Mouse (Mus musculus): ENCODE data around the gene Plcz1. TPM values are rescaled to one million over a fixed set of nuclear protein-coding genes. Genes with fewer than 3 reads are reported as not detected.

The Plcz1 gene
- polyA plus RNA-seq, 1 experiment from 2014 or later = not detected

- H3K4me3 ChIP-seq (ENCODE audit: inconsistent target) = no peak overlapping the region
- H3K79me2 ChIP-seq (ENCODE audit: inconsistent target) = no peaks in the 10 kb centered on the region
- no peak overlapping the region for H3K27ac ChIP-seq
- no peaks in the 10 kb centered on the region for H3K36me3 ChIP-seq (ENCODE audit: inconsistent target)
- 92% methylated on average over 5 of the region's 5 CpGs for WGBS (ENCODE audit: missing documents)
Observed at GRCm38 (mm10) chr6:139974668-139975067, 66.6 kb downstream of the Plcz1 start.

DNA sequence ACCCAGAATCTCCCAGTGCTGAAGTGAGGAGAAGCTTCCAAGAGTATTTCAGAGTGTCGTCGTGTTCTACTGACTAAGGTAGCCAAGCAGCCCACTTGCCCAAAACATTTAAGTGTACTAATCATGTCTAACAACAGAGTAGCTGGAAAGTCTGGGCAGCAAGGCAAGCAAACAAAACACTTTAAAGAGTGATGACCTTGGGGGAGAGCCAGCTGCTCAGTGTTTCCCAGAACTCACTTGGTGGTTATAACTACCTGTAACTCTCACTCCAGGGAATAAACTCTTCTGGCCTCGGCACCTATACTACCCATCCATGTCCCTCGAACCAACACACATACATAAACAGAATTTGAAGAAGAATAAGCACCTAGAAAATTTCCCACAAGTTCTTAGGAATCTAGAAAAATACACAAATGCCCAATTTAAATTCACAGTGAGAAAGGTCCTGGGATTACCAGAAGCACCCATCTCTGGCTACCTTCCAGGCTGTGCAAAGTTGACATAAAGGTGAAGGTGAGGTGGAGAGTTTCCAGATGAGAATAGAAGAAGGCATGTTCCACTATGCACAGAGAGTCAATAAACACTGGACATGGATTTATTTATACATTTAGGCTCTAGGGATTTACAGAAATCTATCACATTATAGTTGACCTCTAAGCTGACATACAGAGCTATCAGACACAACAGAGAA is 69.5 kb downstream of the Plcz1 start:
- no peak overlapping the region for H3K4me3 ChIP-seq (ENCODE audit: inconsistent target)
- no peaks in the 10 kb centered on the region for H3K79me2 ChIP-seq (ENCODE audit: inconsistent target)
- H3K27ac ChIP-seq = no peak overlapping the region
- WGBS (ENCODE audit: missing documents) = 86% methylated on average over 4 of the region's 4 CpGs
- no peaks in the 10 kb centered on the region for H3K36me3 ChIP-seq (ENCODE audit: inconsistent target)

DNA sequence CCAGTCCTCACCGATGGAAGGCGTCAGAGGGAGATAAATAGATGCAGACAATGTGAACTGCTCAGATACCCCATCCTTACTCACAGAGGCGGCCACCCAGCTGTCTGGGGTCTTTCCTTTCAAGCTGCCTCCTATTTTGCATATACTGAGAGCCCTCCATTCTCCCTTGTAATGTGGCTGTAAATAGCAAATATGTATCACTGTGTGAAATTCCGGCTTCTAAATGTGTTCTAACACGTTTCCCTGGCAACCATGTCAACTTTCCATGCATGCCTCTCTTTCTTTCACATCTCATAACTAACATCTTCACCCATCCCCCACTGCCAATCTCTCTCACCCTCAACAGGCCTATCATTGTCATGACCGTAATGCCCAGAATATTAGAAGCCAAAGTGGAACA is 74.6 kb downstream of the Plcz1 start:
- WGBS (ENCODE audit: missing documents) = 77% methylated on average over 6 of the region's 6 CpGs
- H3K27ac ChIP-seq = no peak overlapping the region
- H3K36me3 ChIP-seq (ENCODE audit: inconsistent target) = no peaks in the 10 kb centered on the region
- H3K79me2 ChIP-seq (ENCODE audit: inconsistent target) = no peaks in the 10 kb centered on the region
- no peak overlapping the region for H3K4me3 ChIP-seq (ENCODE audit: inconsistent target)

- Histone ChIP-seq H3K79me2 (ENCODE audit: inconsistent target) (no peaks in the 10 kb centered on the region), H3K4me3 (ENCODE audit: inconsistent target) (no peak overlapping the region), H3K36me3 (ENCODE audit: inconsistent target) (no peaks in the 10 kb centered on the region), H3K27ac (no peak overlapping the region)
- 72% methylated on average over 3 of the region's 3 CpGs for WGBS (ENCODE audit: missing documents)
Observed at GRCm38 (mm10) chr6:139964895-139965294, 76.4 kb downstream of the Plcz1 start.

DNA sequence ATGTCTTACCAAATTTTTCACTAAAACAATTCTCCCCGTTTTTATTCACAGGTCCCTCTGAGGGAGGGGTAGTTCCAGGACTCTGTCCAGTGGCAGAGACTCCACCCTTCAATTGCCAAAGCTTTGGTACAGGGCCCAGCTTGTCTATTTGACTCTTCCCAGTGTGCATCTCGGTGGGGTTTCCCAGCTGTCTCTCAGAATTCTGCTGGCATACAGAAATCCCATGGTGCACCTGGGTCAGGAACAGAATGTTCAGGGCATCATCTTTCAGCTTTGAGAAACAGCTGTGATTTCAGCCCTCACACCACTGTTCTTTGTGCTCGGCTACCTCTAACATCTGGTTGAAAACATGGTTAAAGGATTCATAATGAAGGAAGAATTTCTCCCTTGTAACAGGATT is 77.5 kb downstream of the Plcz1 start:
- no peak overlapping the region for H3K4me3 ChIP-seq (ENCODE audit: inconsistent target)
- WGBS (ENCODE audit: missing documents) = 75% methylated on average over 3 of the region's 3 CpGs
- no peaks in the 10 kb centered on the region for H3K79me2 ChIP-seq (ENCODE audit: inconsistent target)

GRCm38 (mm10) chr6:139957531-139958241 is 83.6 kb downstream of the Plcz1 start:
- no peaks in the 10 kb centered on the region for H3K79me2 ChIP-seq (ENCODE audit: inconsistent target)
- no peak overlapping the region for H3K27ac ChIP-seq
- H3K36me3 ChIP-seq (ENCODE audit: inconsistent target) = no peaks in the 10 kb centered on the region
- whole genome bisulfite sequencing (ENCODE audit: missing documents) = 68% methylated on average over 6 of the region's 7 CpGs
- H3K4me3 ChIP-seq (ENCODE audit: inconsistent target) = no peak overlapping the region

More for the DNA sequence above, 77.5 kb downstream of the Plcz1 start:
- Histone ChIP-seq H3K36me3 (ENCODE audit: inconsistent target) (no peaks in the 10 kb centered on the region), H3K27ac (no peak overlapping the region)

DNA sequence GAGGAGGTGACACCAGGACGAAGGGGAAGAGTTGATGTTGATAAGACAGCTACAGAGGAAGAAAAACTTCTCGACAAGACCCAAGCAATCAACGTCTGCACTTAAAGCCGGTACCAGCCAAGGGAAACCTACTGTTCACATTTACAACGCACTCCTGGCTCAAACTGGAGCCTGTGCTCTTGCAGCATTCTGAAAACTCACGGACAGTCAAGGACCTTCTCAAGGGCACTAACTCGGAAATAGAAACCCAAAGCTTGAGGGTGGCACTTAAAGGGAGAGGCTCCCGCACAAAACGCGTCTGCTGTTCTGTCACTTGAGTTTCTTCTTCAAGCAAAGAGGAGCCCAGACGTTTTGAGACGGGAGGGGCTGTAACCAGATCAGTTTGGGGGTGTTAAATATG is 87.7 kb downstream of the Plcz1 start:
- Histone ChIP-seq H3K36me3 (ENCODE audit: inconsistent target) (no peaks in the 10 kb centered on the region), H3K27ac (no peak overlapping the region), H3K4me3 (ENCODE audit: inconsistent target) (no peak overlapping the region), H3K79me2 (ENCODE audit: inconsistent target) (no peaks in the 10 kb centered on the region)
- 82% methylated on average over 12 of the region's 12 CpGs for WGBS (ENCODE audit: missing documents)

- 85% methylated on average over 8 of the region's 8 CpGs for WGBS (ENCODE audit: missing documents)
- Histone ChIP-seq H3K36me3 (ENCODE audit: inconsistent target) (no peaks in the 10 kb centered on the region), H3K4me3 (ENCODE audit: inconsistent target) (no peak overlapping the region), H3K27ac (no peak overlapping the region), H3K79me2 (ENCODE audit: inconsistent target) (no peaks in the 10 kb centered on the region)
Observed at GRCm38 (mm10) chr6:139947106-139947879, 94.0 kb downstream of the Plcz1 start.

Other genes starting within 250 kb of the Plcz1 start
- not detected in 3 replicates for gene Capza3, start 205 bp downstream of the Plcz1 start, polyA plus RNA-seq (2018)

Measured in macrophage (primary cell).